Mouse (Mus musculus) lung, embryonic 14.5 days (tissue): ENCODE measurements around the gene Stim2. TPM values are rescaled to one million over a fixed set of nuclear protein-coding genes. Genes with fewer than 3 reads are reported as not detected.

Source experiments
- ATAC-seq: fragments of 200-750 bp; cut with Nextera tagmentation; 2 replicates; pipeline ENCODE4 v1.8.0; 2017; ENCODE audit warnings: mild to moderate bottlenecking, moderate TSS enrichment, moderate library complexity; ENCODE audit not compliant: insufficient read depth
- DNase-seq: peaks from one replicate; pipeline ENCODE4 v3.0.0-alpha.2; 2015
- H3K27ac ChIP-seq: fragments of 300-500 bp; sonication (generic); 2 replicates; pipeline ENCODE4 v1.5.1; 2014; ENCODE audit warnings: low read depth, mild to moderate bottlenecking, moderate library complexity
- H3K27me3 ChIP-seq: fragments of 300-500 bp; sonication (generic); 2 replicates; pipeline ENCODE4 v1.6.1; 2014; ENCODE audit warnings: low read length, control low read depth; ENCODE audit not compliant: insufficient read depth
- H3K36me3 ChIP-seq: fragments of 300-500 bp; sonication (generic); 2 replicates; pipeline ENCODE4 v1.6.1; 2014; ENCODE audit warnings: control low read depth; ENCODE audit not compliant: insufficient read depth
- H3K4me1 ChIP-seq: fragments of 300-500 bp; sonication (generic); 2 replicates; pipeline ENCODE4 v1.6.1; 2014; ENCODE audit warnings: antibody characterized with exemption, control low read depth; ENCODE audit not compliant: insufficient read depth
- H3K4me2 ChIP-seq: fragments of 300-500 bp; sonication (generic); 2 replicates; pipeline ENCODE4 v1.6.1; 2014; ENCODE audit warnings: mild to moderate bottlenecking
- H3K4me3 ChIP-seq: fragments of 300-500 bp; sonication (generic); 2 replicates; pipeline ENCODE4 v1.5.1; 2014; ENCODE audit warnings: low read depth, low read length
- H3K9ac ChIP-seq: fragments of 300-500 bp; sonication (generic); 2 replicates; pipeline ENCODE4 v1.6.1; 2014
- H3K9me3 ChIP-seq: fragments of 300-500 bp; sonication (generic); 2 replicates; pipeline ENCODE4 v1.6.1; 2016; ENCODE audit warnings: low read depth, low read length, control low read depth
- CTCF ChIP-seq: IDR thresholded peaks from 2 replicates; pipeline ENCODE4 v1.5.1; 2016; ENCODE audit warnings: antibody characterized with exemption, low read depth
- WGBS: fragments of 180-500 bp; shearing (Covaris S2); extraction: QIAGEN DNeasy Blood & Tissue Kit; methylation state at CpG from one replicate; pipeline ENCODE4 v1.1.7; 2014; 5-methylcytosine and 5-hydroxymethylcytosine counted together
- polyA plus RNA-seq: library from polyadenylated mRNA; unstranded; fragments of >200 nt; fragmentation: Nextera tagmentation; extraction: Ambion mirVana; gene quantifications from 2 replicates; pipeline ENCODE4 v1.2.1, GENCODE M21; 2014

The Stim2 gene
- polyA plus RNA-seq, 1 experiment from 2014 or later, result 28.2 TPM

- no peak for TF ChIP-seq CTCF
- DNase-seq, result peak; percentile 40
- H3K9me3 ChIP-seq, result no peaks in the 10 kb centered on the region
- H3K9ac ChIP-seq, result no peak overlapping the region
- no peak for ATAC-seq
- H3K36me3 ChIP-seq, result no peaks in the 10 kb centered on the region
- no peak overlapping the region for H3K4me3 ChIP-seq
- 24% methylated on average over 5 of the region's 5 CpGs for WGBS
- H3K27me3 ChIP-seq, result no peaks in the 10 kb centered on the region
- H3K4me2 ChIP-seq, result peak overlapping the region; percentile 94
- H3K27ac ChIP-seq, result no peak overlapping the region
- H3K4me1 ChIP-seq, result 0 out of 2 replicates have a peak, but pooled peaks cover 5% of the 10 kb centered on the region
Measured at GRCm38 (mm10) chr5:54001021-54001420, 2.7 kb downstream of the Stim2 start.

- no peak for TF ChIP-seq CTCF
- H3K4me1 ChIP-seq, result 0 out of 2 replicates have a peak, but pooled peaks cover 5% of the 10 kb centered on the region
- no peak overlapping the region for H3K4me3 ChIP-seq
- H3K27ac ChIP-seq, result no peak overlapping the region; the same call in 1 of the 2 replicates
- DNase-seq (no peak), ATAC-seq (no peak)
- H3K9ac ChIP-seq, result no peak overlapping the region
- H3K36me3 ChIP-seq, result no peaks in the 10 kb centered on the region
- no peaks in the 10 kb centered on the region for H3K27me3 ChIP-seq
- WGBS, result 63% methylated on average over 2 of the region's 2 CpGs
- no peaks in the 10 kb centered on the region for H3K9me3 ChIP-seq
- H3K4me2 ChIP-seq, result no peak overlapping the region
Measured at GRCm38 (mm10) chr5:54005111-54005864, 7.0 kb downstream of the Stim2 start.

GRCm38 (mm10) chr5:54005865-54006225 is 7.5 kb downstream of the Stim2 start:
- H3K27ac ChIP-seq, result no peak overlapping the region
- no peaks in the 10 kb centered on the region for H3K9me3 ChIP-seq
- H3K36me3 ChIP-seq, result no peaks in the 10 kb centered on the region
- no peaks in the 10 kb centered on the region for H3K27me3 ChIP-seq
- no peak overlapping the region for H3K9ac ChIP-seq
- DNase-seq (no peak), ATAC-seq (no peak)
- TF ChIP-seq CTCF, result no peak
- H3K4me1 ChIP-seq, result 0 out of 2 replicates have a peak, but pooled peaks cover 3% of the 10 kb centered on the region
- H3K4me2 ChIP-seq, result no peak overlapping the region
- 35% methylated on average over 6 of the region's 6 CpGs for WGBS
- no peak overlapping the region for H3K4me3 ChIP-seq

GRCm38 (mm10) chr5:54006845-54007244 is 8.5 kb downstream of the Stim2 start:
- Histone ChIP-seq H3K4me1 (0 out of 2 replicates have a peak, but pooled peaks cover 3% of the 10 kb centered on the region), H3K36me3 (no peaks in the 10 kb centered on the region), H3K27ac (no peak overlapping the region), H3K27me3 (no peaks in the 10 kb centered on the region), H3K9ac (no peak overlapping the region), H3K4me3 (no peak overlapping the region), H3K4me2 (no peak overlapping the region), H3K9me3 (no peaks in the 10 kb centered on the region)
- ATAC-seq (no peak), DNase-seq (no peak)
- WGBS, result 92% methylated on average over 1 of the region's 1 CpGs
- no peak for TF ChIP-seq CTCF

- TF ChIP-seq CTCF, result no peak
- Histone ChIP-seq H3K4me3 (no peak overlapping the region), H3K36me3 (no peaks in the 10 kb centered on the region), H3K27ac (no peak overlapping the region), H3K27me3 (no peaks in the 10 kb centered on the region), H3K4me2 (no peak overlapping the region), H3K9me3 (no peaks in the 10 kb centered on the region), H3K9ac (no peak overlapping the region), H3K4me1 (0 out of 2 replicates have a peak, but pooled peaks cover 3% of the 10 kb centered on the region)
- ATAC-seq, result no peak
- DNase-seq, result peak; percentile 62
- 63% methylated on average over 6 of the region's 6 CpGs for WGBS
Measured at GRCm38 (mm10) chr5:54007617-54008016, 9.3 kb downstream of the Stim2 start.

- no peak overlapping the region for H3K4me2 ChIP-seq
- DNase-seq (no peak), ATAC-seq (no peak)
- H3K4me3 ChIP-seq, result no peak overlapping the region
- H3K9ac ChIP-seq, result no peak overlapping the region
- H3K9me3 ChIP-seq, result no peaks in the 10 kb centered on the region
- TF ChIP-seq CTCF, result no peak
- no peak overlapping the region for H3K27ac ChIP-seq
- H3K4me1 ChIP-seq, result no peaks in the 10 kb centered on the region
- H3K36me3 ChIP-seq, result no peaks in the 10 kb centered on the region
- 26% methylated on average over 1 of the region's 1 CpGs for WGBS
- no peaks in the 10 kb centered on the region for H3K27me3 ChIP-seq
Measured at GRCm38 (mm10) chr5:54013271-54013670, 15.0 kb downstream of the Stim2 start.

- H3K9ac ChIP-seq, result no peak overlapping the region
- no peaks in the 10 kb centered on the region for H3K9me3 ChIP-seq
- WGBS, result 54% methylated on average over 7 of the region's 7 CpGs
- H3K27ac ChIP-seq, result no peak overlapping the region
- no peak overlapping the region for H3K4me3 ChIP-seq
- no peaks in the 10 kb centered on the region for H3K36me3 ChIP-seq
- no peak for DNase-seq
- peaks cover 4% of the 10 kb centered on the region; the same call in 1 of the 2 replicates for H3K4me1 ChIP-seq
- no peak for TF ChIP-seq CTCF
- no peaks in the 10 kb centered on the region for H3K27me3 ChIP-seq
- ATAC-seq, result no peak
- H3K4me2 ChIP-seq, result no peak overlapping the region
Measured at GRCm38 (mm10) chr5:54017143-54017542, 18.8 kb downstream of the Stim2 start.
